Mouse (Mus musculus) intestine, embryonic 14.5 days (tissue): ENCODE data around the gene Rab39. TPM values are rescaled to one million over a fixed set of nuclear protein-coding genes. Genes with fewer than 3 reads are reported as not detected.

Experiments used
- ATAC-seq: fragments of 200-750 bp; cut with Nextera tagmentation; replicated peaks from 2 replicates; pipeline ENCODE4 v1.8.0; 2017; ENCODE audit warnings: low read depth, moderate number of reproducible peaks, moderate TSS enrichment, moderate library complexity; ENCODE audit not compliant: low FRiP score, low TSS enrichment
- DNase-seq: peaks from one replicate; pipeline ENCODE4 v3.0.0-alpha.2; 2018; ENCODE audit warnings: low spot score
- H3K27ac ChIP-seq: fragments of 300-500 bp; sonication (generic); 2 replicates; pipeline ENCODE4 v1.5.1; 2014; ENCODE audit warnings: low read depth, mild to moderate bottlenecking, control low read depth
- H3K27me3 ChIP-seq: fragments of 300-500 bp; sonication (generic); replicated peaks from 2 replicates; pipeline ENCODE4 v1.6.1; 2014; ENCODE audit warnings: low read length, control low read depth; ENCODE audit not compliant: control insufficient read depth, insufficient read depth
- H3K36me3 ChIP-seq: fragments of 300-500 bp; sonication (generic); 2 replicates; pipeline ENCODE4 v1.6.1; 2014; ENCODE audit warnings: low read length, control low read depth; ENCODE audit not compliant: control insufficient read depth, insufficient read depth
- H3K4me1 ChIP-seq: fragments of 300-500 bp; sonication (generic); replicated peaks from 2 replicates; pipeline ENCODE4 v1.6.1; 2014; ENCODE audit warnings: low read length, control low read depth, mixed read lengths; ENCODE audit not compliant: control insufficient read depth, insufficient read depth
- H3K4me2 ChIP-seq: fragments of 300-500 bp; sonication (generic); 2 replicates; pipeline ENCODE4 v1.6.1; 2014; ENCODE audit warnings: low read length
- H3K4me3 ChIP-seq: fragments of 300-500 bp; sonication (generic); 2 replicates; pipeline ENCODE4 v1.5.1; 2014; ENCODE audit warnings: low read depth, low read length, control low read depth, mixed read lengths
- H3K9ac ChIP-seq: fragments of 300-500 bp; sonication (generic); 2 replicates; pipeline ENCODE4 v1.6.1; 2014; ENCODE audit warnings: mild to moderate bottlenecking, low read length
- H3K9me3 ChIP-seq: fragments of 300-500 bp; sonication (generic); 2 replicates; pipeline ENCODE4 v1.6.1; 2016; ENCODE audit warnings: low read length, control low read depth; ENCODE audit not compliant: control insufficient read depth
- WGBS: fragments of 180-500 bp; shearing (Covaris S2); extraction: QIAGEN DNeasy Blood & Tissue Kit; methylation state at CpG from one replicate; pipeline ENCODE4 v1.1.7; 2014; 5-methylcytosine and 5-hydroxymethylcytosine counted together
- polyA plus RNA-seq: library from polyadenylated mRNA; unstranded; fragments of >200 nt; fragmentation: Nextera tagmentation; extraction: Ambion mirVana; gene quantifications from 2 replicates; pipeline ENCODE4 v1.2.1, GENCODE M21; 2014

The Rab39 gene
- polyA plus RNA-seq, 1 experiment from 2014 or later = 1.3 TPM

GRCm38 (mm10) chr9:53665428-53665827 is 40.6 kb downstream of the Rab39 start:
- H3K36me3 ChIP-seq = no peaks in the 10 kb centered on the region
- no peaks in the 10 kb centered on the region for H3K9me3 ChIP-seq
- peaks cover 10% of the 10 kb centered on the region; the same call in 1 of the 2 replicates for H3K4me1 ChIP-seq
- DNase-seq = no peak
- no peaks in the 10 kb centered on the region for H3K27me3 ChIP-seq
- ATAC-seq = no peak
- H3K9ac ChIP-seq = no peak overlapping the region
- no peak overlapping the region for H3K27ac ChIP-seq
- no peak overlapping the region for H3K4me3 ChIP-seq
- H3K4me2 ChIP-seq = peak overlapping the region; percentile 89

GRCm38 (mm10) chr9:53664819-53665218 is 41.2 kb downstream of the Rab39 start:
- ATAC-seq (no peak), DNase-seq (no peak)
- Histone ChIP-seq H3K4me3 (no peak overlapping the region), H3K27me3 (no peaks in the 10 kb centered on the region), H3K4me2 (0 out of 2 replicates have a peak overlapping the region, but pooled peaks have one; percentile 89), H3K9ac (no peak overlapping the region), H3K9me3 (no peaks in the 10 kb centered on the region), H3K36me3 (no peaks in the 10 kb centered on the region), H3K27ac (no peak overlapping the region), H3K4me1 (peaks cover 10% of the 10 kb centered on the region; the same call in 1 of the 2 replicates)
- WGBS = 73% methylated on average over 2 of the region's 2 CpGs

- Histone ChIP-seq H3K4me1 (no peaks in the 10 kb centered on the region), H3K27me3 (no peaks in the 10 kb centered on the region), H3K27ac (no peak overlapping the region), H3K9ac (no peak overlapping the region), H3K4me2 (no peak overlapping the region), H3K4me3 (no peak overlapping the region), H3K9me3 (no peaks in the 10 kb centered on the region), H3K36me3 (peaks cover 73% of the 10 kb centered on the region)
- WGBS = 92% methylated on average over 6 of the region's 6 CpGs
- no peak for DNase-seq
- no peak for ATAC-seq
These were observed 71.2 kb downstream of the Rab39 start for GRCm38 (mm10) chr9:53634796-53635195.

Other genes with a start within 250 kb of the Rab39 start
- gene Atm, start 169.5 kb downstream of the Rab39 start, polyA plus RNA-seq = 16.4 and 20.9 TPM in 2 replicates
- gene Npat, start 169.2 kb downstream of the Rab39 start, polyA plus RNA-seq = 22.4 and 22.8 TPM in 2 replicates
- 122 and 131 TPM in 2 replicates for gene Acat1, start 95.8 kb downstream of the Rab39 start, polyA plus RNA-seq
- 38.8 and 40.3 TPM in 2 replicates for gene Cul5, start 36.2 kb downstream of the Rab39 start, polyA plus RNA-seq
- gene Slc35f2, start 65.3 kb upstream of the Rab39 start, polyA plus RNA-seq = 13.2 and 13.7 TPM in 2 replicates
- 0.13 TPM in 1 of 2 replicates, not detected in the other for gene Sln, start 143.9 kb upstream of the Rab39 start, polyA plus RNA-seq